Mouse (Mus musculus) kidney, adult 18-20 months (tissue): ENCODE measurements around the gene Carmil3.
A peak's percentile ranks its signal among the peaks of the same experiment; 100 is the strongest.

Source experiments
- DNase-seq: peaks from one replicate; pipeline ENCODE4 v3.0.0; 2021

Carmil3 gene

DNA sequence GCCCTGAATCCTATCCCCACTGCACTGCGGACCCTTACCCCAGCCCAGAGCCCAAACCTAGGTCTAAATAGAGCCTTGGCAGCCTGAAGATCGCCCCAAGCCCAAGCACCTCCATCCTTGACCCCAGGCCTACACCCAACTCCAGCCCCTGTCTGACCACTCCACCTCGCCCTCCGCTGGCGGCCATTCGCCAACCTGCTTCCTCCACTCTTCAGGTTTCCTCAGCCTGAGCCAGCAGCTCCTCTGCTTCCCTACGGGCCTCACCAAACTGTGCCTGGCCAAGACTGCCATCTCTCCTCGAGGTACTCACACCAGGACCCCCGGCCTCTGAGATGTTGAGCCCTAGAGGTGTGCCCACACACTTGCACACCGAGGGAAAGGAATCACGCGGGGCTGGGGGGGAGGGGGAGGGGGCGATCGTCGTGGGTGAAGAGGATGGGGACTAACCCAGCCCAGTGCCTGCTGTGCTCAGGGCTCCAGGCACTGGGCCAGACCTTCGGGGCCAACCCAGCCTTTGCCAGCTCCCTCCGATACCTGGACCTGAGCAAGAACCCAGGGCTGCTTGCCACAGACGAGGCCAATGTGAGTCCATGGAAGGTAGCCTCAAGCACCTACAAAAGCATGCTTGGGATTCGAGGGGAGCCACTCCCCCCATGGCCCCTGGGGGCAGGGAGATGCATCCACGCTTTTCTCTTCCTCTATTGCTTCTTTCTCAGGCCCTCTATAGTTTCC, 5.2 kb downstream of the Carmil3 start:
- DNase-seq = no peak

- DNase-seq = no peak
Observed at GRCm38 (mm10) chr14:55496761-55497448, 6.5 kb downstream of the Carmil3 start.

- peak; percentile 87 for DNase-seq
Observed at GRCm38 (mm10) chr14:55497449-55497821, 7.0 kb downstream of the Carmil3 start.

DNA sequence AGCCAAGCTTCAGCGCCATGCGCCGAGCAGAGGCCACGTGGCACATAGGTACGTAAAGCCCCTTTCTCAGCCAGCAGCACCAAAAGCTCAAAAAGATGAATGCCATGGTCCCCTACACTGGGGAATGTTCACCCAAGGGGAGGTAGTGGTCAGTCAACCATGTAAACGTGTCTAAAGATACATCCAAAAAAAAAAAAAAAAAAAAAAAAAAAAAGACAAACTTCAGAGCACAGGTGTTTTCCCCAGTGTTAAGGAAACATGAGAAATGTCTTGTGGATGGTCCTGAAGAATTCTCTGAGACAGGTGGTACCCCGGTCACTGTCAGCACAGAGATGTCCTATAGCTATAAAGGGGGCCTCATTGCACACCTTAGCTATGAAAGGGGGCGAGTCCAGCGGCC, 15.2 kb downstream of the Carmil3 start:
- DNase-seq = no peak

DNA sequence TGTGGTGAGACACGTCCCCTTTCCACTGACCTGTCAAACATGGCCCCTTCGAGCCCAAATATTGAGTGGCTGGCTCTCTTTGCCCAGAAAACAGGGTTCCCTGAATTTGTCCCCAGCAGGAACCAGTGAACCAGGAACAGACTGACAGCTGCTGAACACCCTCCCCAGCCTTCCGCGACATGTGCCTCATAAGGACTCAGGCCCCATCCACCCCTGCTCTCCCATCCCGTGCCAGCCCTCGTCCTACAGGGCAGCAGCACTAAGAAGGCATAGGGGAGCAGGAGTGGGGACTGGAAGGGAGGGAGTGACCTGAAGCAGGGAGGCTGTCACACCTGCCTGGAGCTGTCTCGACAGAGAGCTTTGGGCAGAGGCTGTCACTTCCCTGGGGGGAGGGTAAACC, 17.4 kb downstream of the Carmil3 start:
- no peak for DNase-seq

GRCm38 (mm10) chr14:55509540-55509939, 19.1 kb downstream of the Carmil3 start:
- no peak for DNase-seq

- no peak for DNase-seq
Observed at GRCm38 (mm10) chr14:55510125-55510731, 19.8 kb downstream of the Carmil3 start, which contains the start of gene Cpne6. Gene Cpne6 (plus strand): TSS chr14:55510445.

- DNase-seq = no peak
Observed at GRCm38 (mm10) chr14:55511037-55511436, 20.6 kb downstream of the Carmil3 start.

DNA sequence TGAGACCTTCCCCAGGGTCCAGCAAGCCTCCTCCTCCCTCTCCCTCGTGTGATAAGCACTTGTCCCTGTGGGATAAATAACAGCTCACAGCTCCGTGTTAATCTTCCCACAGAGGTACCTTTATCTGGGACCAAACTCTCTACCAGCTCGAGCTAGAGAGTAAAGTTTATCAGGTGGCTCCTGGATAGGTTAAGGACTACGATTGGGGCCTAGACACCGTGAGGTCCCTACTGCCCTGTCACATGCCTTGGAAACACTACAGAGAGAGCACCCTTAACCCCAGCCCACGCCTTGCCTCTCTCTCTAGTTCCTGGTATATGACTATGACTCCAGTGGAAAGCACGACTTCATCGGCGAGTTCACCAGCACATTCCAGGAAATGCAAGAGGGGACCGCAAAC, 23.5 kb downstream of the Carmil3 start:
- no peak for DNase-seq

DNA sequence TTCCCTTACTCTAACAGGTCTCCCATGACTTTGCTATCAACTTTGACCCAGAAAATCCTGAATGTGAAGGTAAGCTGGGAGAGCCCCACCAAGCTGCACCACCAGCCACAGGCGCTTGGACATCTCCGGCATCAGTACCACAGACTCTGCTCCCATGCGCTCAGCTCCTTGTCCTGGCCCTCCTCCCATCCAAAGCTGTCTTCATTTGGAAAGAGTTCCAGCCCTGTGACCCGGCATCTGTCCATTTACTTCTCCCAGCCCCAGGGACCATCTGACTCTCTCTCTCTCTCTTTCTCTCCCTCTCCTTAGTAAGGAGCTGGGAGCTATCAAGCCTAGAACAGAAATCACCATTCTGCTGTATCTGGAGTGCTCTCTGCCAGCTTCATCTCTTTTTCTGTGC, 25.4 kb downstream of the Carmil3 start:
- DNase-seq = no peak

GRCm38 (mm10) chr14:55518897-55519296, 28.4 kb downstream of the Carmil3 start:
- DNase-seq = no peak

- DNase-seq = no peak
Observed at GRCm38 (mm10) chr14:55519604-55520003, 29.2 kb downstream of the Carmil3 start.

- peak; percentile 22 for DNase-seq
Observed at GRCm38 (mm10) chr14:55520451-55521361, 30.3 kb downstream of the Carmil3 start.

GRCm38 (mm10) chr14:55524062-55524461, 33.6 kb downstream of the Carmil3 start:
- no peak for DNase-seq

GRCm38 (mm10) chr14:55524785-55525184, 34.3 kb downstream of the Carmil3 start, which contains the start of gene Nrl:
Gene Nrl (minus strand): TSS chr14:55524981.
- no peak for DNase-seq

DNA sequence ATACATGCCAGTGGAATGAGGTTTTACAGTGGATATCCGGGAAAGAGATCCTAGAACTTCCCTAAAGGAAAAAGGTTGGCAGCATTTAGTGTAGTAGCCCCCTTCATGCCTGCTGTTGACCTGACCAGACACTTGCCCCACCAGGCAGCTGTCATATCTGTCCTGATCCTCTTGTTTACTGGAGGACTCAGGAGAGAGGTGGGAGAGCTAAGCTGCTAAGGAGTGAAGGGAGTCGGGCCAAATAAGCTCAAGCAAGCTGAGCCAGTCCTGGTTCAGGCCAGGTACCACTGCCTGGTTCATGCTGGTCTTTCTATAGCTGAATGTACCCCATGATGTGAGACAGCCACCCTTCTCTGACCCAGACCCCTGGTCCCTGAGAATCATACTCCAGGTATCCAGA, 36.2 kb downstream of the Carmil3 start:
- DNase-seq = no peak

DNA sequence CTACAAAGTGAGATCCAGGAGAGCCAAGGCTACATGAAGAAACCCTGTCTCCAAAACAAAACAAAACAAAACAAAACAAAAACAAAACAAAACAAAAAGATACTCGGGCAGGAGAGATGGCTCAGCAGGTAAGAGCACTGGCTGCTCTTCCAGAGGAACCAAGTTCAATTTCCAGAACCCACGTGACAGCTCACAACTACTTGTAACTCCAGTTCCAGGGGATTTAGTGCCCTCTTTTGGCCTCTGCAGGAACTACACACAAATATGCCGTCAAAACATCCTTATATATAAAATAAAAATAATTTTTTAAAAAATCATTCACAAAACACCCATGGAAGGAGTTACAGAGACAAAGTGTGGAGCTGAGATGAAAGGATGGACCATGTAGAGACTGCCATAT, 37.5 kb downstream of the Carmil3 start:
- DNase-seq = peak; percentile 49

- DNase-seq = peak; percentile 54
Observed at GRCm38 (mm10) chr14:55536116-55536745, 45.8 kb downstream of the Carmil3 start.

DNA sequence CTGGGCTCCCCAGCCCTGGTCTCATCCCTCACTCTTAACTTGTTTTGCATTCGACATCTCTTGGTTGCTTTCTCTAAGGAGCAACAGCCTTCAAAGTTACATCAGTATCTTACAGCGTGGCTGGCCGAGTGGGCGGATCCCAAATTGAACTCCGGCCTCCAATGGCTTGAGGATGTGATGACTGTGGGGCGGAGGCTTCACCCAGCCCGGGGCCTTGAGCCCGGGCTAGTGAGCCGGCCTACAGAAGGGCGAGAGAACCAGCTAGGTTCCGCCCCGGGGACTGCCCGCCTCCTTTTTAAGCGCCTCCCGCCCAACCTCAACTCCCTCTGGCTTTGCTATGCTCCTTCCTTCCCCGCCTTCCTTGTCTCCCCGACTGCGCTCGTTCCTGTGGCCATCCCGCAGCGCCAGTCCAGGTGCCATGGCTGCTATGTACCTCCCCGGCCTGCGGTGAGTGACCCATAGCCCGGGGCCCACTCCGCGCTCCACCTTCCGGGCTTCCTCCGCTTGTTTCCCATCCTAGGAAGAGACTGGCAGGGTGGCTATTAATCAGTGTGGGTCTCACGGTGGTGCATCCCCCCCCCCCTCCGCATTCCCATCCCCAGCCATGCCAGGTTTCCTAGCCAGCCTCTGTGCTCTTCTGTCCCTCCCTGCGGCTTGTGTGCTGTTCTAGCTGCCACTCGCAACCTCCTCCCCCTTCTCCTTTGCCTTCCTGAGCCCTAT, 49.8 kb downstream of the Carmil3 start, which contains the start of gene Pck2:
TSS of gene Pck2 (plus strand) at position 200 of the 720 bp plus-strand sequence.
- DNase-seq = peak; percentile 86

DNA sequence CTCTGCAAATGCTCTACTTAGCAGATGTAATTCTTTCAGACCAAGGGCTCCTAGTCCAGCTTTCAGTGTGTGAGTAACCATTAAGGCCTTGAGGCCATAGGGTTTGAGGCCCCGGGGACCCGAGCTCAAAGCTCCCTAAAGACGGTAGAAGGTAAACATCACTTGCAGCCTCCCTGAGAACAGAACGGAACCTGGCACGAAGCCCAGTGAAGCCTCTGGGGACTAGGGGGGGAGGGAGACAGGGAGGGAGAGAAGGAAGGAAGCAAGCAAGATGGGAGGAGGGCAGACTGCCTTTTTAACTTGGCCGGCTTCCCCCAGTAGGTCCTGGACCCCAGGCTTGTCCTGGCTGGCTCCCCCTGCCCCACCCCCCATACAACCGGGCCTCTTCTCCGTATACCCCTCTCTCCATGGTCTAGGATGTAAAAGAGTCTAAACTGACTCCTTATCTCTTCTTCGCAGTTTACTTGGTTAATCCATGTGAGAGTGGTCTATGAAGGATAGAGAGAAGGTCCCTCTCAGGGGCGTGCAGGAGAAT, 50.4 kb downstream of the Carmil3 start:
- DNase-seq = peak; percentile 78

GRCm38 (mm10) chr14:55542268-55542667, 51.8 kb downstream of the Carmil3 start:
- no peak for DNase-seq
